Mouse (Mus musculus) gastrocnemius, postnatal 14 days (tissue): ENCODE measurements at regions not wholly inside any gene's neighbourhood (a gene's known extent, or its start where the extent isn't known, plus 50 kb on each side); places are given as distances from the start of the nearest gene placed in this dataset.
"Not testable (repeated sequence)": the region's sequence is repeated elsewhere in the genome, so short reads cannot be mapped to it uniquely, and the experiment has no call there.

Experiments used
- DNase-seq: peaks from one replicate; pipeline ENCODE4 v3.0.0; 2021; ENCODE audit warnings: mixed read lengths
- intact Hi-C: fragments of 180-260 bp; cut with DNase I; formaldehyde crosslinking; loops from one replicate; pipeline ENCODE4 v1.15.1; 2025; ENCODE audit warnings: low total_unique reads

- intact Hi-C loops, DNase-seq: not testable (repeated sequence)
These were observed 167.4 kb downstream of the Kif21a start for GRCm38 (mm10) chr15:90882349-90882748.

DNA sequence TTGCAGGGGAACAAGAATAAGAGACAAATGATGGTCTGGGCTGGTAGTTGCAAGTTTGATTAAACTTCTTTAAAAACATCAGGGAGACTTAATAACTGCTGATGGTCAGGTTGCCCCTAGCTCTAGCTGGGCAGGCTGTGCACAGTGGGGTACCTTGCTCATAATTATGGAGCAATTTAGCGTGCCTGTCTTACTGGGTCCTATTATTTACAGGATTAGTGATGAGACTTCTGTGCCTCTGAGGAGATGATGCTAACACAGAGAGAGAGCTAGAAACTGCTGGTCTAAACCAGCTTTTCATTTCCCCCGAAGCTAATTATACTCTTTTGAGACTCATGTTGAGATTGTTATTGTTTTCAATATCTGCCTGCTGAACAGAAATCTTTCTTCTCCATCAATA lies 180.3 kb downstream of the Kif21a start:
- intact Hi-C loops, result no loop called here
- no peak for DNase-seq

DNA sequence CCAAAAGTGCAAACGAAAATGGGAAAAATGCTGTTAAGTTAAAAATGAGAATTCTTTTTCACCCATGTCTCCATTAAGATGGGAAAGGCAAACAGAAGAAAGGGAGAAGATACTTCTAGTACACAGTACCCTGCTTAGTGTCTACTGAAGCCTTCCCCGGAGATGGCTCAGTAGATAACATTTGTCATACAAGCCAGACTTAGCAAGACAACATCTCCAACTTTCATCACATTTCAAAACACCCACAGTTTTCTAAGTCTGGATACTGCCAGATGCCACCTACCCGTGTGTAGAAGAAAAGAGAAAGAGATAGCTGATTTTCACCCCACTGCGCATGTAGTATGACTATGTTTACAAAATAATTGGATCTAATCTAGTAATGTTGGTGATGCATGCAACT lies 174.5 kb upstream of the Cpne8 start:
- intact Hi-C loops, DNase-seq: not testable (repeated sequence)

DNA sequence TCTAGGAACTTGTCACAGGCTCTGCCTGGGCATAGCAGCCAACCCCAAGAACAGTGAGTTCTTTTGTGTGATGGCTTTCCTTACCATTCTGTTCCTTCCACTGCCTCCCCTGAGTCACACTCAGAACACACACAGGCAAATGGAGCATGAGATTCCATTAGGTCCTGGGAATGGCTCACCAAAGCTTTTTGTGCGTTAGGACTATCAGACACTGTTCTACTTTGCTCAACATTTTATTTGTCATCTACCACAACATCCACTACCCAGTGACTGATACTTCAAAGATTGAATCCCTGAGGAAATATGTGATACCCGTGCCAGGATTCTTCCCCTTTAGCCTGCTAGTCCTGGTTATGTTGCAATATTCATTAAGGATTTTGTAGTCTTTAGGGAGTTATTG lies 172.8 kb upstream of the Cpne8 start:
- DNase-seq, result no peak
- intact Hi-C loops, result no loop called here

- intact Hi-C loops, result loop anchor here (5.0 kb wide), 1 partner anchor 594 kb away; no protein-coding TSS in a partner anchor
- no peak for DNase-seq
These were observed 162.2 kb upstream of the Cpne8 start for GRCm38 (mm10) chr15:90841471-90841870.

DNA sequence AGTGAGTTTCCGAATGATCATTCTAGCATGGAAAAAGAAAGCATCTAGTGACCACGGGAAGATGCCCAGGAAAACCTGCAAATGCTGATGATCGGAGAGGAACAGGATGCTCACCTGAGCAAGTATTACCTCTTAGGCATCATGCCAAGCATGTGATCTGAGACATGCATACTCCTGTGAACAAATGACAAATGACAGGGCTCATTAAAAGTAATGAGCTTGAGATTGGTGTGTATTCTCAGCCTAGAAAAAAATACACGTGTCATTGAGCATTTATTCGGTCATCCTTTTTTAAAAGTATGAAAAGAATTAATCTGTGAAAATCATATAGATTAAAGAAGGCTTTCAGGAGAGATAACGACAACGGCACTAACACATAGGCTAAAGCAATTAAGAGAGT lies 156.4 kb upstream of the Cpne8 start:
- no peak for DNase-seq
- intact Hi-C loops, result loop anchor here (10.0 kb wide), 1 partner anchor 151 kb away; no protein-coding TSS in a partner anchor

DNA sequence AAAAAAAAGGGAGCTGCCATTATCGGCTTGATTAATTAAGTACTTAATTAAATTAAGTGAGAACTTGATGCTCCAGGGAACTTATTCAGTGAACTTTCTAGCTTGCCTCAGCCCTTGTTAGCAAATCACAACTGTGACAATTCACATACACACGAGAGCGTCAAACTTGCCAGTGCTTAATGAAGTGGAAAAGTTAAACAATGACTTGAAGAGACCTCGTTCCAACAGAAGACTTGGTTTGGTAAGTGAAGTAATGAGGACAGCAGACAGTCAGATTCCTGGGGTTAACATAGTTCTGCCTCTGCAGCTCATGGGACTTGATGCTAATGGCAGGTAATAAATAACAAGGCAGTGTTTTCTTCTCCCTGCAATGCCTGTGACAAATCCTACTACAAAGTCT lies 148.6 kb upstream of the Cpne8 start:
- intact Hi-C loops, result no loop called here
- DNase-seq, result no peak

GRCm38 (mm10) chr15:90822306-90822705 lies 143.1 kb upstream of the Cpne8 start:
- no peak for DNase-seq
- intact Hi-C loops, result no loop called here

DNA sequence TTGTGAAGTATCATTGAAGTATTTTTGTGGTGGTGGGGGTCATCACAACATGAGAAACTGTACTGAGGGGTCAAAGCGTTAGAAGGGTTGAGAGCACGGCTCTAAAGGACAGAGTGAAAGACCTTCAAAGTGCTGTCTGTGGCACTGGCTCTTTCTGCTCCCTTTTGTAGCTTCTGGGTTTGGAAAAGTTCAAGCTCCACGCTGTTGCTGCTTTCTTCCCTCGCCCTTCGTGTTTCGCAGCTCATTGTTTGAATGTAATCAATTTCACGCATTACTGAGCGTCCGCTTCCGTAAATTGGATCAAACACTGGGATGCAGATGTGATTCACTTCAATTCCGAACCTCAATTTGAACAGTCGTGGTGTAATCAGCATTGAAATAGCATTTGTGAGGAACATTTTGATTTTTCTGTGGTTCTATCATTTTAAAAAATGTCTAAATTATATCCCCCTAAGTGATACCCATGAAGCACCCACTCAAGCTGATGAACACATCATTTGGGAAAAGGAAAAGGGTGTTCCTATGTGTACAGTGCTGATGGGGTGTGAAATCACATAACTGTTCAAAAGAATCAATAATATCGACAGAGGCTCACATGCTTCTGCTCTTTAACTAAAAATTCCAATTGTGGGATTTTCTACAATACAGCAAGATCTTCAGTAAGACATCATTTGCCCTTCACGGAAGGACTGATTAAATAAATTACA lies 140.9 kb upstream of the Cpne8 start:
- intact Hi-C loops, result no loop called here
- DNase-seq, result no peak

DNA sequence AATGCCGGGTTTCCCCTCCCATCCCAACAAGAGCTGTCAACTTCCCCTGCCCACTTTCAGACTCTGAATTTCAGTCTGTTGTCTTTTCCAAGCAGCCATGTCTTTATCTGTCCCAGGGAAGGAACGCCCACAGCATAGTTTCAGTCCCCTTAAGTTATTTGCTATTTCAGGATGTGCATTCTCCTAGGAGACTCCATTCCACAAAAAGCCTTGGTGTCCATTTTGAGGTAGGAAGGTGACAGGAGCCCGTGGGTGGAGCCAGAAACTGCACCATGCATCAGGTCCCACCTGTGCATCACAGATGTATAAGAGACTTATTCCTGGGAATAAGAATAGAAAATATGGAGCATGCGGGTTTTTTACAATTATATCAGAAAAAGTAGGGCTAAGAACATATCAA lies 138.9 kb upstream of the Cpne8 start:
- DNase-seq, result no peak
- intact Hi-C loops, result no loop called here

- no peak for DNase-seq
- intact Hi-C loops, result no loop called here
These were observed 134.7 kb upstream of the Cpne8 start for GRCm38 (mm10) chr15:90813907-90814306.

DNA sequence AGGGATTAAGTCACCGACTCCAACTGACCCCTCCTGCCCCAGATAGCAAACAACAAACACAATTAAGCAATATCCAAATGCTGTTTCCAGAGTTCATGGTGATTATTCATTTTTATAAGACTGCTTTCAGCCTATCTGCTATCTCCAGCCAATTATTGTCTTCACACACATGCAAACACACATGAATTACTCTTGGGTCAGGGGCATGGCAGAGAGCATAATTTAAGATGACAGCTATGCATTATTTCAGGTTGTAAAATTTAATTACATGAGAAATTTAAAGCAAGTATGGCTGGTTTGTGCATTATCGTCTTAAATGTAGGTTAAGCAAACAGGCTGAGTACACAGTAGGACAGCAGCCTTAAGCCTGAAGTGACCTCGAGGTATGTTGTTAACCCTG lies 131.1 kb upstream of the Cpne8 start:
- intact Hi-C loops, result no loop called here
- no peak for DNase-seq

DNA sequence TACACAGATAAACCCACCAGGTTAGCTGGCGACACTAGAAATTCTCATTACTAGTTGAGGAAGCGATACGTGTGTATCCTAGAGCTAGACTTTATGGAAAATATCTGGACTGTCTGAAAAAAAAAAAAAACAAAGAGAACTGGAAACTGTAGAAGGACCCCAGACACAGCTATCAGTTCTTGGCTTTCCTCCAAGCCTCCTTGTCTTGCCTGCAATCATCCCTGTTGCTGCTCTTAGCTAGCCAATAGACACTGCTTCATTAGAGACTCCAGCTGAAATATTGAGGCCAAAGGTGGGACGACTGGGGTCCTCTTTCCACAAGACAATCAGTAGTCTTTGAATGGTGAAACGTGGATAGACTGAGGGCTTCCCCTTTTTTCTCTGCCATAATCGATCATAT lies 129.0 kb upstream of the Cpne8 start:
- no peak for DNase-seq

DNA sequence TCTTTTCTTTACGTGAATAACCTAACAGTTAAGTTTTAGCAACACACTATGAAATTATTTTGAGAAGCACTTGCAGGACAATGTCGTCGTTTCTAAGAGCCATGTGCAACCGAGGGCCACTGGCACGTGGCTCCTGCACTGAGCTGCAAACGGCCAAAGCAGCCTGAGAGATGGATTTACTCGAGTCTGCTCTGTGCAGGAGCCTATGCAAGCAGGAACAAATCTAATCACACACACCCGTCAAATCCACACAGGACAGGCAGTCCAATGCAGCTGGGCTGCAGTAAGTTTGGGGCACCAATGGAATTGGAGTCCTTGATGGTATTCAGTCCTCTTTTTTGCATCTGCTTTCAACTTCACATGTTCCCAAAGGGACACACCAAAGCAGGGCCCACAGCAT lies 118.8 kb upstream of the Cpne8 start:
- intact Hi-C loops, result no loop called here
- no peak for DNase-seq

More for the DNA sequence above, 129.0 kb upstream of the Cpne8 start:
- intact Hi-C loops, result no loop called here

DNA sequence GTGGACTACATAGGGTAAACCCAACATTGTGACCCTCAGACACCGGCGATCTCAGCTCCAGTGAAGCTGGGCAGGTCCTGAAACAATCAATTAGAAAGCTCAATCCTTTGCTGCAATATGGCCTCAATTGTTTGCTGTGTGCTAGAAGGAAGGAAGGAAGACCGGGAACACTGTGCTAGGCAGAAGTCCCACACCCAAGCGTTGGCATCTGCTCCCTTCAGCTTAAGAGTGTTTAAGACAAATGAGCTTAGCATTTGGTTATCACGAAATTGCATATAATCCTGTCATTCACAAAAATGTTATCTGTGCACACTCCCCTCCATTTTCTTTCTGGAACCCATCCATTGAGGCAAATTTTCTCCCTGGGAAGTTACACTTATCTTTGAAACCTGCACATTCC lies 110.7 kb upstream of the Cpne8 start:
- intact Hi-C loops, result no loop called here
- DNase-seq, result no peak

- intact Hi-C loops, result no loop called here
- no peak for DNase-seq
These were observed 105.5 kb upstream of the Cpne8 start for GRCm38 (mm10) chr15:90784741-90785140.

GRCm38 (mm10) chr15:90767521-90767920 lies 88.3 kb upstream of the Cpne8 start:
- no peak for DNase-seq
- intact Hi-C loops, result no loop called here

GRCm38 (mm10) chr15:90764501-90764900 lies 85.3 kb upstream of the Cpne8 start:
- intact Hi-C loops, DNase-seq: not testable (repeated sequence)

DNA sequence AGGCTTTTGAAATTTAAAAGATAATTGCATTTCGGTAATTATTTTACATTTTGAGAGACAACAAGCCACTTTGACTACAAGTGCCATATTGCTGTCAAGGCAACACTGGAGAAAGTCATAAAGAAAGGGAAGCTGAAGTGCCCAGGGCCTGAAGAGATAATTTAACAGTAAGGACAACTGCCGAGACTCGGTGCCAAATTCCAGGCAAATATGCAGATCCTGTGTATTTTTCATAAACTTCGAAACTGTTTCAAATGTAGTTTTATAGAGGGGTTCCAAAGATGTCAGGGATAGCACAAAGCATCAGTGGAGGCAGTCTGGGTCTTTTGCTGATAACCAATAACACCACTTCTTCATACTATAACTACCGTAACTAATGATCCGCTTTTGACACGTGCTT lies 54.7 kb upstream of the Cpne8 start:
- intact Hi-C loops, result no loop called here
- DNase-seq, result no peak
